Mouse (Mus musculus) lung, adult 2 months (tissue): ENCODE results near the gene Ptch2.

ENCODE experiments used
- CTCF ChIP-seq: fragments of 200-500 bp; IDR thresholded peaks from 2 replicates; pipeline ENCODE4 v1.5.1; 2011; ENCODE audit warnings: mild to moderate bottlenecking, low read length, control low read depth; ENCODE audit not compliant: insufficient read depth
- POLR2A ChIP-seq: fragments of 200-500 bp; IDR thresholded peaks from 2 replicates; pipeline ENCODE4 v1.6.1; 2011; ENCODE audit warnings: low read depth, mild to moderate bottlenecking, control low read depth, low read length, borderline replicate concordance; ENCODE audit errors: extremely low read depth

GRCm38 (mm10) chr4:117069647-117070046 is 26.2 kb upstream of the Ptch2 start:
- TF ChIP-seq CTCF, result no peak
- TF ChIP-seq POLR2A, result no peak
